Mouse (Mus musculus) lung, postnatal 0 days (tissue): ENCODE results near the gene Zfp653.

Experiments
- CTCF ChIP-seq: IDR thresholded peaks from 2 replicates; pipeline ENCODE4 v1.5.1; 2016; ENCODE audit warnings: antibody characterized with exemption, mild to moderate bottlenecking
- EP300 ChIP-seq: IDR thresholded peaks from 2 replicates; pipeline ENCODE4 v1.6.1; 2016; ENCODE audit warnings: antibody characterized with exemption, mild to moderate bottlenecking, control low read depth

DNA sequence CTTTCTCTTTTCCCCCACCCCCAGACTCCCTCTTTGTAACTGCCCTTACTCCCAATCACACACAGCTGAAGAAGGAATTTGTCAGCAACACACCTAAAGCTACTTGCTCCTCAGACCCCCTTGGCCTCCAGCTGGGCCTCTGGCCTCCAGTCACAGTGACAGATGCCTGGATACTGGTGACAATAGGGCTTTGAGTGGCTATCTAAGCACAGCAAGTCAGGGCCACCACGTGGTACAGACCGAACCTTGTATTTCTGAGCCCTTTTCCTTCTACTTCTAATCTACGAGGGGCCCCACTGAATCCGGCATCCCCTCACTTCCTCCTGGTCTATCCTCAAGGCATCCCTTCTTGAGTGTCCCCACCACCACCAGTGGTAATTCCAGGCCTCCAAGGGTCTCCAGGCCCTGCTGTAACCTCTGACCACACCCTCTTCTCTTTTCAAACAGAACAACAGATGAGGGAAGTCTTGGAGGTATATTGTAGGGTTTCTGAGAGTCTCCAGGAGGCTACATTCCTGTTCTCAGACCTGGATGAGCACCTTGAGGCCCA, 21.4 kb downstream of the Zfp653 start:
- TF ChIP-seq CTCF (no peak), EP300 (no peak)
